Mouse (Mus musculus): ENCODE measurements at regions not wholly inside any gene's neighbourhood (a gene's known extent, or its start where the extent isn't known, plus 50 kb on each side); places are given as distances from the start of the nearest gene placed in this dataset.

DNA sequence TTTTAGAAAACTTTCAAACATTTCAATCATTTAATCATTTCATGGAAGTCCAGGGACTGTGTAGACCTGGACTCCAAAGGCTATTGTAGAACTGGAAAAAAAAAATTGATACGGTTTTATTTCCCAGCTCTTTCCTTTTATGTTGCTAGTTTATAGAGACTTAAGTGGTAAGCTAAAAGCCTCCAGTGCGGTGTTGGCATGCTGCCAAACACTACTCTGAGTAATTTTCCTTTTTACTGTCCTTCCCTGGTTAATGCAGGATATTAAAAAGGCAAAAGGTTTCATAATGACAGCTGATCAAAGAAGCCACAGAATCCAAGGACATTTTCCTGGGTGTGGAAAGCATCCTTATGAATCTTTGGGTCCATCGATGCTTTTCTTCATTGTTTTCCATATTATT is 53.8 kb upstream of the Kcnab1 start:
- TF ChIP-seq CTCF (IDR thresholded peaks at IDR 0.05; ENCODE audit: extremely low read depth, insufficient read depth, low read length) (no peak), POLR2A (IDR thresholded peaks at IDR 0.05; ENCODE audit: extremely low read depth, insufficient read depth, low read length) (no peak)

All from cortical plate, adult 2 months (tissue).